Mouse (Mus musculus): ENCODE measurements around the gene Bhmt. TPM values are rescaled to one million over a fixed set of nuclear protein-coding genes. Genes with fewer than 3 reads are reported as not detected.

Bhmt gene
- not detected in 2 replicates for polyA plus RNA-seq (2021; fragmentation: Nextera tagmentation)
- long read RNA-seq, experiment 1 = 0 reads
- long read RNA-seq, experiment 2 = 0 reads

GRCm38 (mm10) chr13:93637282-93638245 is at the start of gene Bhmt:
Gene Bhmt (minus strand): TSS chr13:93637961.

GRCm38 (mm10) chr13:93674131-93674561 is 36.4 kb upstream of the Bhmt start, which contains the start of the genes Bhmt2 and Dmgdh:
Gene Bhmt2 (minus strand): TSS chr13:93674302.
Gene Dmgdh (plus strand): TSS chr13:93674433.

Other genes with a start within 250 kb of the Bhmt start
- gene Jmy, start 138.2 kb downstream of the Bhmt start, polyA plus RNA-seq (2021; fragmentation: Nextera tagmentation) = 2.9 and 3.4 TPM in 2 replicates
- gene Bhmt2, start 36.3 kb upstream of the Bhmt start, polyA plus RNA-seq (2021; fragmentation: Nextera tagmentation) = not detected in 2 replicates
- gene Dmgdh, start 36.5 kb upstream of the Bhmt start, polyA plus RNA-seq (2021; fragmentation: Nextera tagmentation) = 0.10 and 0.13 TPM in 2 replicates
- 42.4 and 54.6 TPM in 2 replicates for gene Arsb, start 133.7 kb upstream of the Bhmt start, polyA plus RNA-seq (2021; fragmentation: Nextera tagmentation)

Data from left cerebral cortex, adult 6 months (tissue).